Mouse (Mus musculus) kidney, embryonic 15.5 days (tissue): Measurements from ENCODE around the gene Pacsin2. TPM values are rescaled to one million over a fixed set of nuclear protein-coding genes. Genes with fewer than 3 reads are reported as not detected.
"Not testable (repeated sequence)": the region's sequence is repeated elsewhere in the genome, so short reads cannot be mapped to it uniquely, and the experiment has no call there.

Experiments used
- ATAC-seq: fragments of 200-750 bp; cut with Nextera tagmentation; replicated peaks from 2 replicates; pipeline ENCODE4 v1.8.0; 2017; ENCODE audit warnings: moderate TSS enrichment; ENCODE audit not compliant: low FRiP score
- H3K27ac ChIP-seq: fragments of 300-500 bp; sonication (generic); 2 replicates; pipeline ENCODE4 v1.5.1; 2015; ENCODE audit warnings: mild to moderate bottlenecking, inconsistent platforms
- H3K27me3 ChIP-seq: fragments of 300-500 bp; sonication (generic); 2 replicates; pipeline ENCODE4 v1.6.1; 2015; ENCODE audit warnings: inconsistent platforms
- H3K36me3 ChIP-seq: fragments of 300-500 bp; sonication (generic); 2 replicates; pipeline ENCODE4 v1.6.1; 2015; ENCODE audit warnings: inconsistent platforms
- H3K4me1 ChIP-seq: fragments of 300-500 bp; sonication (generic); 2 replicates; pipeline ENCODE4 v1.6.1; 2015; ENCODE audit warnings: inconsistent platforms
- H3K4me2 ChIP-seq: fragments of 300-500 bp; sonication (generic); 2 replicates; pipeline ENCODE4 v1.6.1; 2015; ENCODE audit warnings: moderate library complexity, mild to moderate bottlenecking, inconsistent platforms
- H3K4me3 ChIP-seq: fragments of 300-500 bp; sonication (generic); replicated peaks from 2 replicates; pipeline ENCODE4 v1.5.1; 2015; ENCODE audit warnings: mild to moderate bottlenecking, inconsistent platforms
- H3K9ac ChIP-seq: fragments of 300-500 bp; sonication (generic); 2 replicates; pipeline ENCODE4 v1.6.1; 2015; ENCODE audit warnings: mild to moderate bottlenecking, inconsistent platforms
- H3K9me3 ChIP-seq: fragments of 300-500 bp; sonication (generic); replicated peaks from 2 replicates; pipeline ENCODE4 v1.6.1; 2016; ENCODE audit warnings: inconsistent platforms
- WGBS: fragments of 180-500 bp; shearing (Covaris S2); methylation state at CpG from one replicate; pipeline ENCODE4 v1.1.7; 2015; ENCODE audit warnings: mixed read lengths; 5-methylcytosine and 5-hydroxymethylcytosine counted together
- polyA plus RNA-seq: library from polyadenylated mRNA; unstranded; fragments of >200 nt; fragmentation: Nextera tagmentation; extraction: Ambion mirVana; gene quantifications from 2 replicates; pipeline ENCODE4 v1.2.1, GENCODE M21; 2015

Gene Pacsin2
- 74.6 and 76.4 TPM in 2 replicates for polyA plus RNA-seq

DNA sequence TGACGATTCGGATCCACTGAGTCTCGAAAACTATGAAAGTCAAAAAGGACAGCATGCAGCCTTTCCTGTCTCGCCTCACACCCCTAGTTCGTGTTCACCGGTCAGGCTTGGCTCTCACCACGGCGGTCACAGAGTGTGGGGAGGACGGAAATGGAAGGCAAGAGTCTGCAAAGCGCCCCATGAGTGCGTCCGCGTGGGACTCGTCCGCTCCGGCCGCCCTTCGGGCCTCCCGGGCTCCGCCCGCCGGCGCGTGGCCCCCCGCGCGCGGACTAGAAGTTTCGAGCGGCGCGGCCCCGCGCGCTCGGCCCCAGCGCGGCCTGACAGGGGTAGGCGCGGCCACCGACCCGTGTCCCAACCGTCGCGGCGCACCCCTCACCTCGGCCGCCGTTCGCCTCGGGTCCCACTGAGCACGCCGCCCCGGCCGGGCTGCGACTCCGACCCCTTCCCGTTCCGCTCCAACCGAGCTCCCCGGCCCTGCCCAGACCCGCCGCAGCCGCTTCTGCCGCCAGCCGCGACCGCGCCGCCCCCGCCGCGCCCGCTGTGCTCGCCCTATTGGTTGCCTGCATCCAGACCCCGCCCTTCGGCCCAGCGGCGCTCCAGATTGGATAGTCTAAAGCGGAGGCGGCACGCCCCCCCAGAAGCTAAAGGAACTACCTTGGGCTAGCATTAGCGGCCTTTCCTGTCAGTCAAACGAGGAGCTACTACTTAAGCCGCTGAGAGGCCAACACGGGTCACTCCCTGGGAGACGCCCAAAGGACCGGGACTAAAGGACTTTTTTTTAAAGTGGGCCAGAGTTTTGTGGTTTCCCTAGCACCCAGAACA lies at the start of gene Pacsin2:
Gene Pacsin2, minus strand, starts transcription at position 524 of the 822 bp plus-strand sequence.
- H3K9ac ChIP-seq: peak within 1 kb of the TSS; percentile 79
- peak; percentile 99 for ATAC-seq
- H3K4me3 ChIP-seq: peak within 1 kb of the TSS; percentile 85
- no peaks in the 10 kb centered on the region for H3K9me3 ChIP-seq
- H3K27ac ChIP-seq: peak within 1 kb of the TSS; percentile 84
- under 1% methylated on average over 87 of the region's 88 CpGs for WGBS
- peaks cover 38% of the 10 kb centered on the region for H3K4me1 ChIP-seq
- H3K36me3 ChIP-seq: no peaks in the 10 kb centered on the region
- no peaks in the 10 kb centered on the region for H3K27me3 ChIP-seq
- H3K4me2 ChIP-seq: peak within 1 kb of the TSS; percentile 82

DNA sequence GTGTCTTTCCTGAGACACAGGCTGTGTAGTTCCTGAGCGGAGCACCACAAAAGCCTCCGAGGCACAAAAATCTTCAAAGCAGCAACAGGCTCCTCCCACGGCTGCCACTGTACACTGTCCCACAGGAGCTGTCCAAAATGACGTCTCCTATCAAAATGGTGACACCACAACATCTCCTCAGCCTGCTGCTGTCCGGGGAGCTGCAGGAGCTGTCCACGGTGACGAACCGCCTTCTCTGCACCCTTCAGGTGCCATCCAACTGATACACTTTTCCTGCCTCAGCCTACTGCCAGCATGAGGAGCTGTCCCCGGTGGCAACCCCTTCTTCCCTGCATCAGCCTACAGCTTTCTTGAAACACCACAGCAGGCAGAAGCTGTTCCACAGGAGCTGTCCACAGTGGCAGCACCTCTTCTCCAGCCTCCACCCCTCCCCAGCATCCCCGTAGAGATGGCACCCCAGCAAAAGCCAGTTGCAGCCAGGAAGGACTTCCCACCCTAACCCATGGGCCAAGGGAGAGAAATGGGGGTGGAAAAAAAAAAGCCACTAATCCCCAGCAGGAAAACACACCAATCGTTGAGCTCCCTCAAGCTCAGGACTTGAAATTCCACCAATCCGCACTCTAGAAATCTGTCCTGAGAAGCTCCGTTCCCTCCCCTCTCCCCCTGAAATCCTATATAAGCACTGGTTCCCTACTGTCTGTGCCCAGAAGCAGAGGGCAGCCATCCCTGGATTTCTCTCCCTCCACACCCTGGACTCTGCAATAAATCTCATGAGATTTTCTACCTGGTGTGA lies 48.3 kb upstream of the Pacsin2 start:
- no peaks in the 10 kb centered on the region for H3K9me3 ChIP-seq
- WGBS: 70% methylated on average over 13 of the region's 13 CpGs
- H3K27ac ChIP-seq: no peak overlapping the region
- no peak overlapping the region for H3K4me2 ChIP-seq
- no peak overlapping the region for H3K4me3 ChIP-seq
- peaks cover 13% of the 10 kb centered on the region for H3K4me1 ChIP-seq
- ATAC-seq: no peak
- no peaks in the 10 kb centered on the region for H3K27me3 ChIP-seq
- H3K36me3 ChIP-seq: no peaks in the 10 kb centered on the region
- no peak overlapping the region for H3K9ac ChIP-seq

DNA sequence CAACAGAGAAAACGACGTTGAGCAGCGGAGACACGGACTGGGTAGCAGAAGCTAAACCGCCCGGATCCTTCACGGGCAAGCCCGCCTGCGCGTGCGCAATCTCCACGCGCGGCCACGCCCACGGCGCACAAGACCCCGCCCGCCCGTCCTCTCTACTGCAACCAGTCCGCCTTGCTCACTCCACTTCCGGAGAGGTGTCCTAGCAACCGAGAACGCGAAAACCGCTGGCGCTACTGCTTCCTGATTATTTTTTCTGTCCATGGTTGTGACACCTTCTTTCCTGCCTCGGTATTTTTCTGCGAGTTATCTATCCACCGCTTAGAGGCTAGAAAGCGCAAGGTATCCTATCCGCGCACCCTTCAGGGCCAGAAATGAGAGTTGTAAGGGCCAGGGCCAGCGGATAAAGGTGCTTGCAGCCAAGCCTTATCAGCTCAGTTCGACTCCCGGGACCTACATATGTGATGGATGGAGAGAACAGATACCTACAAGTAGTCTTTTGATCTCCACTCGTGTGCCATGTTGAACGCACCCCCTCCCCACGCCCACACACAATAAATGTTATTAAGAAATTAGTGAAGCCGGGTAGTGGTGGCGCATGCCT lies 46.5 kb upstream of the Pacsin2 start, which contains the start of gene Ttll1:
Gene Ttll1, minus strand, starts transcription at position 89 of the 601 bp plus-strand sequence.
- ATAC-seq: peak; percentile 96
- peak within 1 kb of the TSS; percentile 38 for H3K27ac ChIP-seq

GRCm38 (mm10) chr15:83509950-83510804 lies 45.8 kb upstream of the Pacsin2 start:
- H3K4me1 ChIP-seq: peaks cover 13% of the 10 kb centered on the region
- no peaks in the 10 kb centered on the region for H3K27me3 ChIP-seq
- no peaks in the 10 kb centered on the region for H3K36me3 ChIP-seq
- 29% methylated on average over 17 of the region's 17 CpGs for WGBS
- H3K27ac ChIP-seq: peak overlapping the region; percentile 38
- H3K4me2 ChIP-seq: peak overlapping the region; percentile 66
- peak; percentile 57; the same call in 1 of the 2 replicates for ATAC-seq
- H3K4me3 ChIP-seq: peak overlapping the region; percentile 52
- H3K9ac ChIP-seq: peak overlapping the region; percentile 52
- H3K9me3 ChIP-seq: no peaks in the 10 kb centered on the region

More for the DNA sequence above, 46.5 kb upstream of the Pacsin2 start, which contains the start of gene Ttll1:
- Histone ChIP-seq H3K4me2 (peak within 1 kb of the TSS; percentile 66), H3K4me3 (peak within 1 kb of the TSS; percentile 52), H3K9me3 (no peaks in the 10 kb centered on the region), H3K36me3 (no peaks in the 10 kb centered on the region), H3K9ac (peak within 1 kb of the TSS; percentile 52), H3K4me1 (peaks cover 13% of the 10 kb centered on the region), H3K27me3 (no peaks in the 10 kb centered on the region)
- 11% methylated on average over 41 of the region's 41 CpGs for WGBS

GRCm38 (mm10) chr15:83501483-83501882 lies 37.1 kb upstream of the Pacsin2 start:
- H3K4me3 ChIP-seq, H3K27ac ChIP-seq, H3K4me2 ChIP-seq, H3K9me3 ChIP-seq, ATAC-seq, H3K9ac ChIP-seq, H3K27me3 ChIP-seq, H3K4me1 ChIP-seq: not testable (repeated sequence)
- 79% methylated on average over 6 of the region's 6 CpGs for WGBS
- peaks cover 42% of the 10 kb centered on the region for H3K36me3 ChIP-seq

GRCm38 (mm10) chr15:83500352-83500751 lies 35.9 kb upstream of the Pacsin2 start:
- ATAC-seq: no peak
- no peak overlapping the region for H3K9ac ChIP-seq
- no peak overlapping the region for H3K4me3 ChIP-seq
- H3K4me1 ChIP-seq: no peaks in the 10 kb centered on the region
- 61% methylated on average over 3 of the region's 3 CpGs for WGBS
- H3K36me3 ChIP-seq: peaks cover 53% of the 10 kb centered on the region
- no peak overlapping the region for H3K27ac ChIP-seq
- H3K4me2 ChIP-seq: no peak overlapping the region
- H3K9me3 ChIP-seq: no peaks in the 10 kb centered on the region
- no peaks in the 10 kb centered on the region for H3K27me3 ChIP-seq

- WGBS: 89% methylated on average over 10 of the region's 10 CpGs
- Histone ChIP-seq H3K27ac (no peak overlapping the region), H3K4me3 (no peak overlapping the region), H3K36me3 (peaks cover 61% of the 10 kb centered on the region), H3K4me2 (no peak overlapping the region), H3K27me3 (no peaks in the 10 kb centered on the region), H3K9me3 (no peaks in the 10 kb centered on the region), H3K4me1 (no peaks in the 10 kb centered on the region; the same call in 1 of the 2 replicates), H3K9ac (no peak overlapping the region)
- ATAC-seq: no peak
These were observed 34.9 kb upstream of the Pacsin2 start for GRCm38 (mm10) chr15:83499211-83499755.

DNA sequence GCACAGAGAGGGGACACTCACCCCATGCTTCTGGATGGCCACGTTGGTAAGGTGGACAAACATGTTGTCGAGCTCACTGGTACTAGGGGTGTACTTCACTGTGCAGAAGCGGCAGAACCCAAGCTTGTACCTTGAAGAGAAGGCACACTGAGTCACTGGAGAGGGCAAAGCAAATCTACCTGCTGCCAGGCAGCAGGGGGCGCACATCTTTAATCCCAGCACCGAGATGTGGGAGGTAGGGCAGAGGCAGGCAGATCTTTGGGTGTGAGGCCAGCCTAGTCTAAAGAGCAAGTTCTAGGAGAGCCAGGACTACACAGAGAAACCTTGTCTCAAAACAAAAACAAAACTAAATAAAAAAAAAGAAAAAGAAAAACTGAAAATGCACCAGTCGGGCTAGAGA lies 32.9 kb upstream of the Pacsin2 start:
- ATAC-seq: no peak
- peaks cover 69% of the 10 kb centered on the region for H3K36me3 ChIP-seq
- no peak overlapping the region for H3K4me2 ChIP-seq
- WGBS: 93% methylated on average over 6 of the region's 6 CpGs
- no peak overlapping the region for H3K27ac ChIP-seq
- no peaks in the 10 kb centered on the region for H3K27me3 ChIP-seq
- H3K9ac ChIP-seq: no peak overlapping the region
- H3K9me3 ChIP-seq: no peaks in the 10 kb centered on the region
- no peak overlapping the region for H3K4me3 ChIP-seq
- no peaks in the 10 kb centered on the region; the same call in 1 of the 2 replicates for H3K4me1 ChIP-seq

GRCm38 (mm10) chr15:83495787-83496367 lies 31.5 kb upstream of the Pacsin2 start:
- 77% methylated on average over 22 of the region's 22 CpGs for WGBS
- H3K4me2 ChIP-seq: no peak overlapping the region
- no peak for ATAC-seq
- H3K9me3 ChIP-seq: no peaks in the 10 kb centered on the region
- H3K4me3 ChIP-seq: no peak overlapping the region
- H3K4me1 ChIP-seq: no peaks in the 10 kb centered on the region; the same call in 1 of the 2 replicates
- no peak overlapping the region for H3K9ac ChIP-seq
- peaks cover 75% of the 10 kb centered on the region for H3K36me3 ChIP-seq
- no peak overlapping the region for H3K27ac ChIP-seq
- H3K27me3 ChIP-seq: no peaks in the 10 kb centered on the region

- no peaks in the 10 kb centered on the region for H3K27me3 ChIP-seq
- WGBS: 77% methylated on average over 3 of the region's 3 CpGs
- no peaks in the 10 kb centered on the region for H3K9me3 ChIP-seq
- no peak overlapping the region for H3K4me3 ChIP-seq
- no peak for ATAC-seq
- no peaks in the 10 kb centered on the region; the same call in 1 of the 2 replicates for H3K4me1 ChIP-seq
- no peak overlapping the region for H3K4me2 ChIP-seq
- H3K27ac ChIP-seq: no peak overlapping the region
- H3K9ac ChIP-seq: no peak overlapping the region
- peaks cover 75% of the 10 kb centered on the region for H3K36me3 ChIP-seq
These were observed 30.8 kb upstream of the Pacsin2 start for GRCm38 (mm10) chr15:83495195-83495594.
